Mouse (Mus musculus) hindbrain, embryonic 15.5 days (tissue): ENCODE data around the gene Hpcal1. TPM values are rescaled to one million over a fixed set of nuclear protein-coding genes. Genes with fewer than 3 reads are reported as not detected.
A peak's percentile ranks its signal among the peaks of the same experiment; 100 is the strongest.

Experiments
- ATAC-seq: fragments of 200-750 bp; cut with Nextera tagmentation; 2 replicates; pipeline ENCODE4 v1.8.0; 2017; ENCODE audit warnings: low read depth, moderate number of reproducible peaks, moderate TSS enrichment; ENCODE audit not compliant: low FRiP score
- H3K27ac ChIP-seq: fragments of 300-500 bp; sonication (generic); replicated peaks from 2 replicates; pipeline ENCODE4 v1.5.1; 2015; ENCODE audit warnings: mild to moderate bottlenecking, inconsistent platforms
- H3K27me3 ChIP-seq: fragments of 300-500 bp; sonication (generic); 2 replicates; pipeline ENCODE4 v1.6.1; 2015; ENCODE audit warnings: control low read depth, inconsistent platforms
- H3K36me3 ChIP-seq: fragments of 300-500 bp; sonication (generic); 2 replicates; pipeline ENCODE4 v1.6.1; 2015; ENCODE audit warnings: control low read depth, inconsistent platforms
- H3K4me1 ChIP-seq: fragments of 300-500 bp; sonication (generic); replicated peaks from 2 replicates; pipeline ENCODE4 v1.6.1; 2015; ENCODE audit warnings: control low read depth, inconsistent platforms
- H3K4me2 ChIP-seq: fragments of 300-500 bp; sonication (generic); 2 replicates; pipeline ENCODE4 v1.6.1; 2015; ENCODE audit warnings: moderate library complexity, mild to moderate bottlenecking, inconsistent platforms
- H3K4me3 ChIP-seq: fragments of 300-500 bp; sonication (generic); 2 replicates; pipeline ENCODE4 v1.5.1; 2015; ENCODE audit warnings: mild to moderate bottlenecking, inconsistent platforms
- H3K9ac ChIP-seq: fragments of 300-500 bp; sonication (generic); 2 replicates; pipeline ENCODE4 v1.6.1; 2015; ENCODE audit warnings: inconsistent platforms
- H3K9me3 ChIP-seq: fragments of 300-500 bp; sonication (generic); 2 replicates; pipeline ENCODE4 v1.6.1; 2016; ENCODE audit warnings: control low read depth, inconsistent platforms
- WGBS: fragments of 180-500 bp; shearing (Covaris S2); methylation state at CpG from one replicate; pipeline ENCODE4 v1.1.7; 2015; 5-methylcytosine and 5-hydroxymethylcytosine counted together
- polyA plus RNA-seq: library from polyadenylated mRNA; unstranded; fragments of >200 nt; fragmentation: Nextera tagmentation; extraction: Ambion mirVana; gene quantifications from 2 replicates; pipeline ENCODE4 v1.2.1, GENCODE M21; 2015

Hpcal1 gene
- polyA plus RNA-seq, 1 experiment from 2014 or later = 128 TPM

GRCm38 (mm10) chr12:17663991-17664635, 26.5 kb upstream of the Hpcal1 start:
- Histone ChIP-seq H3K9me3 (no peaks in the 10 kb centered on the region), H3K9ac (no peak overlapping the region), H3K36me3 (no peaks in the 10 kb centered on the region), H3K4me2 (no peak overlapping the region), H3K27ac (no peak overlapping the region), H3K4me1 (no peaks in the 10 kb centered on the region), H3K27me3 (no peaks in the 10 kb centered on the region), H3K4me3 (no peak overlapping the region)
- ATAC-seq = no peak
- 81% methylated on average over 9 of the region's 9 CpGs for WGBS

- no peak overlapping the region for H3K9ac ChIP-seq
- H3K4me1 ChIP-seq = no peaks in the 10 kb centered on the region
- H3K9me3 ChIP-seq = no peaks in the 10 kb centered on the region
- H3K4me3 ChIP-seq = no peak overlapping the region
- H3K4me2 ChIP-seq = no peak overlapping the region
- 51% methylated on average over 7 of the region's 7 CpGs for WGBS
- H3K36me3 ChIP-seq = no peaks in the 10 kb centered on the region
- no peak overlapping the region for H3K27ac ChIP-seq
- no peaks in the 10 kb centered on the region for H3K27me3 ChIP-seq
- no peak for ATAC-seq
Observed at GRCm38 (mm10) chr12:17665906-17666326, 24.7 kb upstream of the Hpcal1 start.

DNA sequence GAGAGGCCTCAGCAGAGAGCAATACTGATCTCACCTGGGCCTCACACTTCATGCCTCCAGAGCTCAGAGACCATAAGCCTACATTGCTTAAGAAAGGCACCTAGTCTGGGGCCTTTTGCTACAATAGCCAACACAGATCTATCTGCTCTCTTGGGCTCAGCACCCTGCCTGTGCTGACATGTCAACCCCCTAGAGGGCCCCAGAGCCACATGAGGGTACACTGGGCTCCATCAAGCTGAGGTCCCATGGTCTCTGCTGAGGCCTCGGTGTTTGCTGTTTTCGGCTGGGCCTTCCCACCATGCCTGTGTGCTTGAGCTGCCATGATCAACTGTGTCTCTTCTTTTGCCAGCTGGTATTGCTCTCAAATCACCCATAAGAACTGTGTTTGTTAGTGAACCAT, 24.0 kb upstream of the Hpcal1 start:
- H3K27ac ChIP-seq = no peak overlapping the region
- H3K9me3 ChIP-seq = no peaks in the 10 kb centered on the region
- no peak overlapping the region for H3K4me2 ChIP-seq
- H3K9ac ChIP-seq = no peak overlapping the region
- H3K4me1 ChIP-seq = no peaks in the 10 kb centered on the region
- no peaks in the 10 kb centered on the region for H3K36me3 ChIP-seq
- 85% methylated on average over 2 of the region's 2 CpGs for WGBS
- ATAC-seq = no peak
- H3K27me3 ChIP-seq = no peaks in the 10 kb centered on the region
- H3K4me3 ChIP-seq = no peak overlapping the region

GRCm38 (mm10) chr12:17673729-17674128, 16.9 kb upstream of the Hpcal1 start:
- no peaks in the 10 kb centered on the region for H3K9me3 ChIP-seq
- no peak overlapping the region for H3K9ac ChIP-seq
- 64% methylated on average over 7 of the region's 7 CpGs for WGBS
- no peaks in the 10 kb centered on the region for H3K36me3 ChIP-seq
- H3K27me3 ChIP-seq = no peaks in the 10 kb centered on the region
- 0 out of 2 replicates have a peak, but pooled peaks have one; percentile 11 for ATAC-seq
- no peaks in the 10 kb centered on the region for H3K4me1 ChIP-seq
- H3K4me3 ChIP-seq = no peak overlapping the region
- no peak overlapping the region for H3K27ac ChIP-seq
- no peak overlapping the region for H3K4me2 ChIP-seq

- H3K9me3 ChIP-seq = no peaks in the 10 kb centered on the region
- H3K27me3 ChIP-seq = no peaks in the 10 kb centered on the region
- 57% methylated on average over 6 of the region's 6 CpGs for WGBS
- no peak overlapping the region for H3K9ac ChIP-seq
- no peak overlapping the region for H3K27ac ChIP-seq
- no peak overlapping the region for H3K4me2 ChIP-seq
- no peak overlapping the region for H3K4me3 ChIP-seq
- H3K4me1 ChIP-seq = no peaks in the 10 kb centered on the region
- peak; percentile 59; the same call in 1 of the 2 replicates for ATAC-seq
- H3K36me3 ChIP-seq = no peaks in the 10 kb centered on the region
Observed at GRCm38 (mm10) chr12:17674182-17674812, 16.4 kb upstream of the Hpcal1 start.

GRCm38 (mm10) chr12:17677743-17678142, 12.9 kb upstream of the Hpcal1 start:
- Histone ChIP-seq H3K9ac (no peak overlapping the region), H3K4me3 (no peak overlapping the region), H3K4me1 (no peaks in the 10 kb centered on the region), H3K27me3 (no peaks in the 10 kb centered on the region), H3K9me3 (no peaks in the 10 kb centered on the region), H3K4me2 (no peak overlapping the region), H3K27ac (no peak overlapping the region), H3K36me3 (no peaks in the 10 kb centered on the region)
- WGBS = 91% methylated on average over 2 of the region's 2 CpGs
- no peak for ATAC-seq

- no peaks in the 10 kb centered on the region for H3K4me1 ChIP-seq
- no peak for ATAC-seq
- H3K4me3 ChIP-seq = no peak overlapping the region
- no peaks in the 10 kb centered on the region for H3K9me3 ChIP-seq
- no peak overlapping the region for H3K4me2 ChIP-seq
- WGBS = 88% methylated on average over 4 of the region's 4 CpGs
- H3K27ac ChIP-seq = no peak overlapping the region
- H3K27me3 ChIP-seq = no peaks in the 10 kb centered on the region
- no peaks in the 10 kb centered on the region for H3K36me3 ChIP-seq
- H3K9ac ChIP-seq = no peak overlapping the region
Observed at GRCm38 (mm10) chr12:17679571-17679970, 11.1 kb upstream of the Hpcal1 start.

- H3K36me3 ChIP-seq = no peaks in the 10 kb centered on the region
- H3K27me3 ChIP-seq = no peaks in the 10 kb centered on the region
- ATAC-seq = no peak
- no peak overlapping the region for H3K4me3 ChIP-seq
- 92% methylated on average over 2 of the region's 2 CpGs for WGBS
- H3K4me2 ChIP-seq = no peak overlapping the region
- no peaks in the 10 kb centered on the region for H3K9me3 ChIP-seq
- H3K4me1 ChIP-seq = no peaks in the 10 kb centered on the region
- no peak overlapping the region for H3K27ac ChIP-seq
- no peak overlapping the region for H3K9ac ChIP-seq
Observed at GRCm38 (mm10) chr12:17682161-17682560, 8.5 kb upstream of the Hpcal1 start.

- 94% methylated on average over 1 of the region's 1 CpGs for WGBS
- Histone ChIP-seq H3K4me2 (no peak overlapping the region), H3K27me3 (no peaks in the 10 kb centered on the region), H3K9ac (no peak overlapping the region), H3K36me3 (no peaks in the 10 kb centered on the region), H3K4me3 (no peak overlapping the region), H3K27ac (no peak overlapping the region), H3K9me3 (no peaks in the 10 kb centered on the region), H3K4me1 (no peaks in the 10 kb centered on the region)
- ATAC-seq = no peak
Observed at GRCm38 (mm10) chr12:17684315-17684714, 6.3 kb upstream of the Hpcal1 start.

GRCm38 (mm10) chr12:17686116-17686515, 4.5 kb upstream of the Hpcal1 start:
- no peak for ATAC-seq
- no peaks in the 10 kb centered on the region for H3K27me3 ChIP-seq
- no peak overlapping the region for H3K4me2 ChIP-seq
- H3K4me3 ChIP-seq = no peak overlapping the region
- WGBS = 84% methylated on average over 2 of the region's 2 CpGs
- H3K9me3 ChIP-seq = no peaks in the 10 kb centered on the region
- no peaks in the 10 kb centered on the region; the same call in 1 of the 2 replicates for H3K4me1 ChIP-seq
- H3K36me3 ChIP-seq = no peaks in the 10 kb centered on the region
- H3K27ac ChIP-seq = no peak overlapping the region
- H3K9ac ChIP-seq = no peak overlapping the region

- Histone ChIP-seq H3K9me3 (no peaks in the 10 kb centered on the region), H3K4me2 (no peak overlapping the region), H3K27ac (no peak overlapping the region), H3K9ac (no peak overlapping the region), H3K36me3 (no peaks in the 10 kb centered on the region), H3K4me1 (peaks cover 27% of the 10 kb centered on the region), H3K4me3 (no peak overlapping the region), H3K27me3 (no peaks in the 10 kb centered on the region)
- 96% methylated on average over 3 of the region's 3 CpGs for WGBS
- ATAC-seq = no peak
Observed at GRCm38 (mm10) chr12:17688913-17689312, 1.7 kb upstream of the Hpcal1 start.

- H3K27me3 ChIP-seq = no peaks in the 10 kb centered on the region
- no peaks in the 10 kb centered on the region for H3K9me3 ChIP-seq
- H3K36me3 ChIP-seq = no peaks in the 10 kb centered on the region
- 10% methylated on average over 19 of the region's 20 CpGs for WGBS
- peaks cover 27% of the 10 kb centered on the region for H3K4me1 ChIP-seq
- peak overlapping the region; percentile 59; the same call in 1 of the 2 replicates for H3K9ac ChIP-seq
- peak overlapping the region; percentile 64 for H3K4me3 ChIP-seq
- no peak for ATAC-seq
- H3K4me2 ChIP-seq = peak overlapping the region; percentile 97
- peak overlapping the region; percentile 71; the same call in 1 of the 2 replicates for H3K27ac ChIP-seq
Observed at GRCm38 (mm10) chr12:17689931-17690563, 609 bp upstream of the Hpcal1 start.
